21 mouse cellular contexts compared by ENCODE assay signal in genomic region chr1:134044805-134045204, GRCm38 (mm10). TPM values are rescaled to one million over a fixed set of nuclear protein-coding genes. Genes with fewer than 3 reads are reported as not detected.
"Had no signal": no experiment of that assay in that cellular context is flagged by ENCODE, and none has a peak within 500 bp of the region (broad histone marks: within the 10 kb centered on the region; RNA-seq: fewer than 3 reads in every experiment).

No protein-coding gene starts in this region.

- H3K4me2 ChIP-seq: lung, embryonic 14.5 days; midbrain, embryonic 12.5 days; neural tube, embryonic 13.5 days; neural tube, embryonic 15.5 days had no signal

- H3K27me3 ChIP-seq: neural tube, embryonic 13.5 days; neural tube, embryonic 15.5 days had no signal

- H3K36me3 ChIP-seq: midbrain, embryonic 10.5 days; midbrain, embryonic 12.5 days; neural tube, embryonic 13.5 days; neural tube, embryonic 15.5 days had no signal

- ATAC-seq: midbrain, embryonic 16.5 days had no signal

- H3K27ac ChIP-seq: midbrain, embryonic 12.5 days; neural tube, embryonic 13.5 days; neural tube, embryonic 15.5 days had no signal

- H3K4me3 ChIP-seq: midbrain, embryonic 10.5 days; midbrain, embryonic 12.5 days; myocyte; neural tube, embryonic 13.5 days; neural tube, embryonic 15.5 days had no signal

- H3K9ac ChIP-seq: lung, embryonic 14.5 days; midbrain, embryonic 12.5 days; neural tube, embryonic 13.5 days; neural tube, embryonic 15.5 days had no signal

- DNase-seq: lung, adult 18-20 months; lung, embryonic 14.5 days; lung, postnatal 10 days; lung, postnatal 4 days; midbrain, embryonic 14.5 days; retina, postnatal 1 day; right cerebral cortex, adult 18-20 months; right cerebral cortex, postnatal 25 days; right cerebral cortex, postnatal 4 days; spleen, adult 18-20 months; thymus, adult 2 months; thymus, postnatal 25 days; thymus, postnatal 4 days had no signal

- H3K9me3 ChIP-seq: midbrain, embryonic 10.5 days; midbrain, embryonic 12.5 days; neural tube, embryonic 13.5 days; neural tube, embryonic 15.5 days had no signal

RNA-seq across cellular contexts. Expression of gene Fmod, which starts 7.8 kb away (rescaled TPM):
- total RNA-seq: megakaryocyte, adult 5-6 weeks; megakaryocyte-erythroid progenitor cell, adult 5-6 weeks had no signal
